Mouse (Mus musculus) thymus, postnatal 36 days (tissue): Measurements from ENCODE around the gene Chic1.

Experiments
- DNase-seq, 2 experiments: peaks; one replicate each; pipeline ENCODE4 v3.0.0; 2022; ENCODE audit warnings: mixed read lengths in 2 of 2

The Chic1 gene

GRCm38 (mm10) chrX:103356287-103356686 is at the start of gene Chic1:
TSS of gene Chic1 (plus strand) at chrX:103356476.
- peak; percentile 32 to 47 for DNase-seq

- DNase-seq: no peak
Observed at GRCm38 (mm10) chrX:103308262-103308661, 48.0 kb upstream of the Chic1 start.

- no peak for DNase-seq
Observed at GRCm38 (mm10) chrX:103311723-103312122, 44.6 kb upstream of the Chic1 start.

- DNase-seq: no peak
Observed at GRCm38 (mm10) chrX:103314146-103314545, 42.1 kb upstream of the Chic1 start.

- no peak for DNase-seq
Observed at GRCm38 (mm10) chrX:103321146-103321545, 35.1 kb upstream of the Chic1 start, which contains the start of gene Cdx4. TSS of gene Cdx4 (plus strand) at chrX:103321398.

- DNase-seq: no peak
Observed at GRCm38 (mm10) chrX:103325900-103326299, 30.4 kb upstream of the Chic1 start.

GRCm38 (mm10) chrX:103329386-103329785 is 26.9 kb upstream of the Chic1 start:
- DNase-seq: no peak

- no peak for DNase-seq
Observed at GRCm38 (mm10) chrX:103331125-103331858, 25.0 kb upstream of the Chic1 start.

GRCm38 (mm10) chrX:103341369-103342113 is 14.7 kb upstream of the Chic1 start:
- DNase-seq: no peak

GRCm38 (mm10) chrX:103355784-103356183 is 492 bp upstream of the Chic1 start:
- DNase-seq: no peak

GRCm38 (mm10) chrX:103356761-103357236 is 523 bp downstream of the Chic1 start:
- DNase-seq: no peak

- DNase-seq: no peak
Observed at GRCm38 (mm10) chrX:103366201-103366600, 9.9 kb downstream of the Chic1 start.

- DNase-seq: no peak
Observed at GRCm38 (mm10) chrX:103368650-103369049, 12.4 kb downstream of the Chic1 start.

GRCm38 (mm10) chrX:103371221-103371620 is 14.9 kb downstream of the Chic1 start:
- no peak for DNase-seq

GRCm38 (mm10) chrX:103371627-103372026 is 15.4 kb downstream of the Chic1 start:
- no peak for DNase-seq

GRCm38 (mm10) chrX:103374250-103374649 is 18.0 kb downstream of the Chic1 start:
- DNase-seq: no peak

- DNase-seq: no peak
Observed at GRCm38 (mm10) chrX:103384528-103384927, 28.3 kb downstream of the Chic1 start.

GRCm38 (mm10) chrX:103388131-103388530 is 31.9 kb downstream of the Chic1 start:
- DNase-seq: no peak

GRCm38 (mm10) chrX:103393841-103394240 is 37.6 kb downstream of the Chic1 start:
- no peak for DNase-seq

- DNase-seq: peak in 1 of 2 experiments; percentile 7
Observed at GRCm38 (mm10) chrX:103405021-103405420, 48.7 kb downstream of the Chic1 start.

- DNase-seq: no peak
Observed at GRCm38 (mm10) chrX:103414167-103414566, 57.9 kb downstream of the Chic1 start, which contains the start of gene Tsx. TSS of gene Tsx (plus strand) at chrX:103414467.

GRCm38 (mm10) chrX:103421710-103422109 is 65.4 kb downstream of the Chic1 start, which contains the start of gene Gm26992:
TSS of gene Gm26992 (plus strand) at chrX:103422010.
- no peak for DNase-seq

- DNase-seq: no peak
Observed at GRCm38 (mm10) chrX:103427677-103428076, 71.4 kb downstream of the Chic1 start.

- no peak for DNase-seq
Observed at GRCm38 (mm10) chrX:103432293-103432692, 76.0 kb downstream of the Chic1 start.
